Comparison of ENCODE assay signal across 11 mouse cellular contexts in genomic region chr7:75669416-75669815, GRCm38 (mm10).
DNase-seq lines count a peak whose midpoint lies in the region; ATAC-seq lines count a peak whose summit lies in the region.
"Had no signal": no experiment of that assay in that cellular context is flagged by ENCODE, and none has a peak within 500 bp of the region (broad histone marks: within the 10 kb centered on the region; RNA-seq: fewer than 3 reads in every experiment).

No protein-coding gene starts in this region.

- H3K9ac ChIP-seq in lung, embryonic 15.5 days, result no peak overlapping the region
- H3K9ac ChIP-seq in intestine, embryonic 14.5 days (ENCODE audit: low read length), result no peak overlapping the region
- H3K9ac ChIP-seq: forebrain, embryonic 12.5 days had no signal

- no peak for DNase-seq in lung, adult 18-20 months
- no peak for DNase-seq in intestine, embryonic 14.5 days (ENCODE audit: low spot score)
- DNase-seq in right cerebral cortex, adult 18-20 months, result no peak
- DNase-seq in gastrocnemius, adult 18-20 months (ENCODE audit: low spot score), result no peak
- DNase-seq in layer of hippocampus, postnatal 36 days, result no peak
- DNase-seq: cerebellum, adult 8-10 months; kidney, adult 8-10 months had no signal

- no peak for ATAC-seq in lung, embryonic 15.5 days (ENCODE audit: borderline replicate concordance, extremely low read depth, low FRiP score, low TSS enrichment)
- ATAC-seq in activated CD4-positive, CD25-positive, alpha-beta regulatory T cell, adult 4 months, result peak; percentile 64
- ATAC-seq in intestine, embryonic 14.5 days (replicated peaks; ENCODE audit: low FRiP score, low TSS enrichment, low read depth), result no peak
- ATAC-seq in neutrophil, adult 5-6 weeks (ENCODE audit: extremely low read depth, insufficient number of reproducible peaks, low FRiP score, poor library complexity, severe bottlenecking), result 0 out of 2 replicates have a peak, but pooled peaks have one; percentile 19

- WGBS in lung, embryonic 15.5 days, result 34% methylated on average over 6 of the region's 6 CpGs
- WGBS in intestine, embryonic 14.5 days, result 32% methylated on average over 6 of the region's 6 CpGs

- H3K4me2 ChIP-seq in lung, embryonic 15.5 days, result no peak overlapping the region
- H3K4me2 ChIP-seq in intestine, embryonic 14.5 days (ENCODE audit: low read length), result no peak overlapping the region
- H3K4me2 ChIP-seq: forebrain, embryonic 12.5 days had no signal

- no peaks in the 10 kb centered on the region; the same call in 1 of the 2 replicates for H3K4me1 ChIP-seq in lung, embryonic 15.5 days
- H3K4me1 ChIP-seq in intestine, embryonic 14.5 days (replicated peaks; ENCODE audit: control insufficient read depth, insufficient read depth, low read length), result peaks cover 5% of the 10 kb centered on the region; the same call in 1 of the 2 replicates
- H3K4me1 ChIP-seq: forebrain, embryonic 12.5 days had no signal

- H3K27me3 ChIP-seq in lung, embryonic 15.5 days, result no peaks in the 10 kb centered on the region
- H3K27me3 ChIP-seq in intestine, embryonic 14.5 days (replicated peaks; ENCODE audit: control insufficient read depth, insufficient read depth, low read length), result no peaks in the 10 kb centered on the region
- H3K27me3 ChIP-seq: forebrain, embryonic 12.5 days had no signal

- H3K4me3 ChIP-seq in lung, embryonic 15.5 days, result no peak overlapping the region
- H3K4me3 ChIP-seq in intestine, embryonic 14.5 days (ENCODE audit: low read depth, low read length), result no peak overlapping the region
- H3K4me3 ChIP-seq: forebrain, embryonic 12.5 days had no signal

- H3K27ac ChIP-seq in lung, embryonic 15.5 days, result peak overlapping the region; percentile 57
- peak overlapping the region; percentile 67 for H3K27ac ChIP-seq in intestine, embryonic 14.5 days (ENCODE audit: low read depth)
- H3K27ac ChIP-seq: forebrain, embryonic 12.5 days had no signal

- H3K9me3 ChIP-seq in lung, embryonic 15.5 days, result no peaks in the 10 kb centered on the region
- no peaks in the 10 kb centered on the region for H3K9me3 ChIP-seq in intestine, embryonic 14.5 days (ENCODE audit: control insufficient read depth, low read length)
- H3K9me3 ChIP-seq: forebrain, embryonic 12.5 days had no signal

- peaks cover 1% of the 10 kb centered on the region; the same call in 1 of the 2 replicates for H3K36me3 ChIP-seq in lung, embryonic 15.5 days
- 0 out of 2 replicates have a peak, but pooled peaks cover 8% of the 10 kb centered on the region for H3K36me3 ChIP-seq in intestine, embryonic 14.5 days (ENCODE audit: control insufficient read depth, insufficient read depth, low read length)

Comparison
In these comparisons a context has a peak if more than half of its experiments do, and no peak if none do; other contexts are left out.
1. ATAC-seq: peak in activated CD4-positive, CD25-positive, alpha-beta regulatory T cell, adult 4 months (single experiment) and neutrophil, adult 5-6 weeks (single experiment); none in lung, embryonic 15.5 days (single experiment) and intestine, embryonic 14.5 days (single experiment).